Mouse (Mus musculus): Measurements from ENCODE around the gene Id3. TPM values are rescaled to one million over a fixed set of nuclear protein-coding genes. Genes with fewer than 3 reads are reported as not detected.

Gene Id3
- polyA plus RNA-seq, 1 experiment = 9.6 TPM

DNA sequence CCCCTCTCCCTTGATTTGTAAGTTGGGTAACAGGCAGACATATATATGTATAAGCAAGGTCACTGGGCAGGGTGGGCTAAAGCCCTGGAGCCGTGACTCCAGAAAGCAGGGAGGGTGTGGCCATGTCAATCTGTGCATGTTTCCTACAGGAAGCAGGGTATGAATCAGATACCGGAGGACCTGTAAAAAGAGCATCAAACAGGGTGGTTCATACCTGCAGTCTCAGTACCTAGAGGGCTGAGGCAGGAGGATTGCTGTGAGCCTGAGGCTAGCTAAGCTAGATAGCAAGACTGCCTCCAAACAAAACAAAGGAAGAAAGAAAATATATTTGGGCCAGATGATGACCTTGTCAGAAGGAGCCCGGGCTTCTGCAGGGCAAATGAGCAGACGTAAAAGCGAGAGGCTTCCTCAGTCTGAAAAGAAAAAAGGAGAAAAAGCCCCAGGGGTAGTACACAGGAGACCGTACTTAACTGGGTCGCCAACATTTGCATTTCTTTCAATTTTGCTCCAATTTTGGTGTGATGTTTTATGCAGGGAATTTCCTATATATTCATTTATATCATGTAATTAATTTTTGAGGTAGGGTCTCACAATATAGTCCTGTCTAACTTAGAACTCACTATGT lies 21.3 kb upstream of the Id3 start:
- H3K9me3 ChIP-seq (replicated peaks; ENCODE audit: control insufficient read depth, insufficient read depth, low read length, poor library complexity, severe bottlenecking) = no peaks in the 10 kb centered on the region
- no peak overlapping the region for H3K4me3 ChIP-seq (ENCODE audit: low read depth, low read length)
- TF ChIP-seq POLR2A (IDR thresholded peaks at IDR 0.05; ENCODE audit: insufficient read depth, low read length) (no peak), EP300 (IDR thresholded peaks at IDR 0.05; ENCODE audit: insufficient read depth, low read depth, low read length) (no peak), CTCF (IDR thresholded peaks at IDR 0.05; ENCODE audit: low read depth, low read length) (no peak)
- H3K4me1 ChIP-seq (ENCODE audit: control insufficient read depth, insufficient read depth, low read length) = no peaks in the 10 kb centered on the region
- H3K9ac ChIP-seq (ENCODE audit: low read depth, poor library complexity, severe bottlenecking) = no peak overlapping the region
- no peaks in the 10 kb centered on the region; the same call in 1 of the 2 replicates for H3K27me3 ChIP-seq (ENCODE audit: control insufficient read depth, insufficient read depth, low read length, poor library complexity, severe bottlenecking)
- no peak overlapping the region for H3K27ac ChIP-seq (ENCODE audit: insufficient read depth, low read length)
- no peaks in the 10 kb centered on the region for H3K36me3 ChIP-seq (ENCODE audit: control insufficient read depth, insufficient read depth, low read length, poor library complexity, severe bottlenecking)

DNA sequence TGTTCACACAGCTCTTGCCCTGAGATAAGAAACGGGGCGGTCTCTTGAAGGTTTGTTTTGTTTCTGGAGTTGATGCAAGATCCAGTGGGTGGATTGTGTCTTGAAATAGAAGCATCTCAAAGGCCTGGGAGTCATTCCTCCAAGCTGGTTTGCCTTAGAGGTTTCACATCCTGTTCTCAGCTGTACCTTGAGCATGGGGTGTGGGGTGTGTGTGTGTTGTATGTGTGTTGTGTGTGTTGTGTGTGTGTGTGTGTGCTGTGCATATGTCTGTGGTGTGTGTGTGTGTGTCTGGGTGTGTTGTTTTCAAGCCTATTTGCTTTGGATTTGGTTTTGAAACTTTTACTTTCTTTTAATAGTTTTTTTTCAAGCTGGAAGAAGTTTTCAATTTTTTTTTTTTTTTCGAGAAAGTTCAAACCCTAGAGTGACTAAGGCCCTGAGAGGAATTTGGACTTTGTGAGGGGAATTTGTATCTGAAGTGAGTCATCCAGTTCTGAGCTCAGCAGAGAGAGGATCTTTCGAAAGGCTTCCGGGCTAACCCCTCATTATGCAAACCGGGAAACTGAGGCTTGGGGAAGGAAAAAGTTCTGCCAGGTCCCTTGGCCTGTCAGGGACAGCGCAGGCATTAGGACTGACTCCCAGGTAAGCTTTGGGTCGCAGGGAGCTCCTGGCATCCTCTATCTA lies 20.0 kb upstream of the Id3 start:
- H3K4me3 ChIP-seq (ENCODE audit: low read depth, low read length) = no peak overlapping the region

DNA sequence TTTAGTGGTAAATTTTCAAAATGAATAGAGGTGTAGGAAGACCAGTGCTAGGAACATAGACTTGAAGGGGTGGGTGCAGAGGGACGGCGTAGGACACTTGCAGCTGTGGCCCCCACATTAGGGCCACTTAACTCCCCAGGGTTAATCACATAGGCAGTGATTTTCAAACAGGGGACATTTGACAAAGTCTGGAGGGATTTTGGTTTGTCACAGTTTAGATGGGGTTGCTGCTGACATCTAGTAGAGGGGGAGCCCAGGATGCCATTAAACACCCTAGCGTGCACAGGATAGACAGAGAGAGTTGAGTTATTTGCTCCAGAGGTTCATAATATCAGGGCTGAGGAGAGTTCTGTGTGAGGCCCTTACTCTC lies 19.5 kb upstream of the Id3 start:
- Histone ChIP-seq H3K4me1 (ENCODE audit: control insufficient read depth, insufficient read depth, low read length) (no peaks in the 10 kb centered on the region), H3K36me3 (ENCODE audit: control insufficient read depth, insufficient read depth, low read length, poor library complexity, severe bottlenecking) (no peaks in the 10 kb centered on the region), H3K9ac (ENCODE audit: low read depth, poor library complexity, severe bottlenecking) (no peak overlapping the region), H3K27me3 (ENCODE audit: control insufficient read depth, insufficient read depth, low read length, poor library complexity, severe bottlenecking) (no peaks in the 10 kb centered on the region; the same call in 1 of the 2 replicates), H3K4me3 (ENCODE audit: low read depth, low read length) (no peak overlapping the region), H3K9me3 (replicated peaks; ENCODE audit: control insufficient read depth, insufficient read depth, low read length, poor library complexity, severe bottlenecking) (no peaks in the 10 kb centered on the region), H3K27ac (ENCODE audit: insufficient read depth, low read length) (no peak overlapping the region)
- TF ChIP-seq POLR2A (IDR thresholded peaks at IDR 0.05; ENCODE audit: insufficient read depth, low read length) (no peak), EP300 (IDR thresholded peaks at IDR 0.05; ENCODE audit: insufficient read depth, low read depth, low read length) (no peak), CTCF (IDR thresholded peaks at IDR 0.05; ENCODE audit: low read depth, low read length) (no peak)

More for the DNA sequence above, 20.0 kb upstream of the Id3 start:
- Histone ChIP-seq H3K36me3 (ENCODE audit: control insufficient read depth, insufficient read depth, low read length, poor library complexity, severe bottlenecking) (no peaks in the 10 kb centered on the region), H3K4me1 (ENCODE audit: control insufficient read depth, insufficient read depth, low read length) (no peaks in the 10 kb centered on the region), H3K27me3 (ENCODE audit: control insufficient read depth, insufficient read depth, low read length, poor library complexity, severe bottlenecking) (no peaks in the 10 kb centered on the region; the same call in 1 of the 2 replicates), H3K27ac (ENCODE audit: insufficient read depth, low read length) (no peak overlapping the region), H3K9ac (ENCODE audit: low read depth, poor library complexity, severe bottlenecking) (no peak overlapping the region), H3K9me3 (replicated peaks; ENCODE audit: control insufficient read depth, insufficient read depth, low read length, poor library complexity, severe bottlenecking) (no peaks in the 10 kb centered on the region)
- TF ChIP-seq EP300 (IDR thresholded peaks at IDR 0.05; ENCODE audit: insufficient read depth, low read depth, low read length) (no peak), CTCF (IDR thresholded peaks at IDR 0.05; ENCODE audit: low read depth, low read length) (no peak), POLR2A (IDR thresholded peaks at IDR 0.05; ENCODE audit: insufficient read depth, low read length) (no peak)

DNA sequence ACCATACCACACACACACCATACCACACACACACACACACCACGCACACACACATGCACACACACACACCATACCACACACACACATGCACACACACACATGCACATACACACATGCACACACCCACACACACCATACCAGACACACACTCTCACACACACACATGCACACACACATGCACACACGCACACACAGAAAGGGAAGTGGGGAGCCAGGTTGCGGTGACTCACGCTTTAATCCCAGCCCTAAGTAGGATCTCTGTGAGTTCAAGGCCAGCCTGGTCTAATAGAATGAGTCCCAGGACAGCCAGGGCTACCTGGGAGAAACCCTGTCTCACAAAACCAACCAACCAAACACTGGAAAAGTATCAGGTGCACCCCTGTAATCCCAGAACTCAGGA lies 18.7 kb upstream of the Id3 start:
- H3K4me3 ChIP-seq (ENCODE audit: low read depth, low read length) = no peak overlapping the region
- no peaks in the 10 kb centered on the region for H3K9me3 ChIP-seq (replicated peaks; ENCODE audit: control insufficient read depth, insufficient read depth, low read length, poor library complexity, severe bottlenecking)
- TF ChIP-seq CTCF (IDR thresholded peaks at IDR 0.05; ENCODE audit: low read depth, low read length) = no peak
- TF ChIP-seq POLR2A (IDR thresholded peaks at IDR 0.05; ENCODE audit: insufficient read depth, low read length) = no peak
- TF ChIP-seq EP300 (IDR thresholded peaks at IDR 0.05; ENCODE audit: insufficient read depth, low read depth, low read length) = no peak
- no peaks in the 10 kb centered on the region for H3K27me3 ChIP-seq (ENCODE audit: control insufficient read depth, insufficient read depth, low read length, poor library complexity, severe bottlenecking)
- no peaks in the 10 kb centered on the region for H3K4me1 ChIP-seq (ENCODE audit: control insufficient read depth, insufficient read depth, low read length)
- H3K9ac ChIP-seq (ENCODE audit: low read depth, poor library complexity, severe bottlenecking) = no peak overlapping the region
- H3K27ac ChIP-seq (ENCODE audit: insufficient read depth, low read length) = no peak overlapping the region
- no peaks in the 10 kb centered on the region for H3K36me3 ChIP-seq (ENCODE audit: control insufficient read depth, insufficient read depth, low read length, poor library complexity, severe bottlenecking)

DNA sequence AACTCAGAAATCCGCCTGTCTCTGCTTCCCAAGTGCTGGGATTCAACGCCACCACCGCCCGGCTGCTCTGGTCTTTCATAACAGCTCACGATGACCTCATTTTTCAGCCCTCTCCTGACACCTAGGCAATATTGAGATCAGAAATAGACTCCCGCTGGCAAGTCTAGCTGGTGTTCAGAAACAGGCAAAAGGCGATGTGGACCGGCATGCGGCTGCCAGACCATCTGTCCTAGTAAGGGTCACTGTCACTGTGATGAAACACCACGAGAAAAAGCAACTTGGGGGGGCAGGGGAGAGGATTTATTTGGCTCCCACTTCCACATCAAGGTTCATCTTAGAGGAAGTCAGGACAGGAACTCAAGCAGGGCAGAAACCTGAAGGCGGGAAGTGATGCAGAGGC lies 17.8 kb upstream of the Id3 start:
- no peak overlapping the region for H3K27ac ChIP-seq (ENCODE audit: insufficient read depth, low read length)
- H3K9ac ChIP-seq (ENCODE audit: low read depth, poor library complexity, severe bottlenecking) = no peak overlapping the region
- no peaks in the 10 kb centered on the region for H3K36me3 ChIP-seq (ENCODE audit: control insufficient read depth, insufficient read depth, low read length, poor library complexity, severe bottlenecking)
- no peak overlapping the region for H3K4me3 ChIP-seq (ENCODE audit: low read depth, low read length)
- no peaks in the 10 kb centered on the region for H3K4me1 ChIP-seq (ENCODE audit: control insufficient read depth, insufficient read depth, low read length)
- TF ChIP-seq POLR2A (IDR thresholded peaks at IDR 0.05; ENCODE audit: insufficient read depth, low read length) = no peak
- TF ChIP-seq CTCF (IDR thresholded peaks at IDR 0.05; ENCODE audit: low read depth, low read length) = no peak
- TF ChIP-seq EP300 (IDR thresholded peaks at IDR 0.05; ENCODE audit: insufficient read depth, low read depth, low read length) = no peak
- 0 out of 2 replicates have a peak, but pooled peaks cover 3% of the 10 kb centered on the region for H3K9me3 ChIP-seq (replicated peaks; ENCODE audit: control insufficient read depth, insufficient read depth, low read length, poor library complexity, severe bottlenecking)
- no peaks in the 10 kb centered on the region for H3K27me3 ChIP-seq (ENCODE audit: control insufficient read depth, insufficient read depth, low read length, poor library complexity, severe bottlenecking)

DNA sequence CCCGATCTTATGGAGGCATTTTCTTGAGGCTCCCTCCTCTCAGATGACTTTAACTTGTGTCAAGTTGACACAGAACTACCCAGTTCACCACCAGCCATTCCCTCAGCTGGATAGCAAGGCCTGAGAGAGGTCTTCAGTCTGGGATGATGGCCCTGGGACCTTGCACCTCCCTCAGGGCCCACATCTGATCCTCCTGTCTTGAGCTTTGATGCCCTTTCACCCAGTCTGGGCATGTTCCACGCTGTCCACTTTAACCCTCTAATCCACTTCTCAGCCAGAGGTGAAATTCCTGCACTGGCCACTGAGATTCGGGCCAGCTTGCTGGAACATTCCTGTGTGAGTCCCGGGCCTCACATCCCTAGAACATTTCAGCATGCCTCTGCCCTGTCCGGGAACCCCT lies 17.3 kb upstream of the Id3 start:
- Histone ChIP-seq H3K36me3 (ENCODE audit: control insufficient read depth, insufficient read depth, low read length, poor library complexity, severe bottlenecking) (no peaks in the 10 kb centered on the region), H3K27me3 (ENCODE audit: control insufficient read depth, insufficient read depth, low read length, poor library complexity, severe bottlenecking) (no peaks in the 10 kb centered on the region), H3K9ac (ENCODE audit: low read depth, poor library complexity, severe bottlenecking) (no peak overlapping the region), H3K27ac (ENCODE audit: insufficient read depth, low read length) (no peak overlapping the region), H3K9me3 (replicated peaks; ENCODE audit: control insufficient read depth, insufficient read depth, low read length, poor library complexity, severe bottlenecking) (0 out of 2 replicates have a peak, but pooled peaks cover 3% of the 10 kb centered on the region), H3K4me3 (ENCODE audit: low read depth, low read length) (no peak overlapping the region), H3K4me1 (ENCODE audit: control insufficient read depth, insufficient read depth, low read length) (no peaks in the 10 kb centered on the region)
- no peak for TF ChIP-seq EP300 (IDR thresholded peaks at IDR 0.05; ENCODE audit: insufficient read depth, low read depth, low read length)
- TF ChIP-seq CTCF (IDR thresholded peaks at IDR 0.05; ENCODE audit: low read depth, low read length) = no peak
- TF ChIP-seq POLR2A (IDR thresholded peaks at IDR 0.05; ENCODE audit: insufficient read depth, low read length) = no peak

Data from ES-Bruce4 (cell line).